In genomic region chr13:45192079-45192478, GRCm38 (mm10) we compare ENCODE assay signal across 20 mouse cellular contexts.
A peak's percentile ranks its signal among the peaks of the same experiment; 100 is the strongest.
DNase-seq lines count a peak whose midpoint lies in the region; ATAC-seq lines count a peak whose summit lies in the region.
"Had no signal": no experiment of that assay in that cellular context is flagged by ENCODE, and none has a peak within 500 bp of the region (broad histone marks: within the 10 kb centered on the region; RNA-seq: fewer than 3 reads in every experiment).

No protein-coding gene starts in this region.

- no peak overlapping the region for H3K9ac ChIP-seq in forebrain, embryonic 16.5 days (replicated peaks; ENCODE audit: low read depth, low read length)
- H3K9ac ChIP-seq in embryonic facial prominence, embryonic 13.5 days, result no peak overlapping the region
- no peak overlapping the region for H3K9ac ChIP-seq in limb, embryonic 15.5 days
- no peak overlapping the region for H3K9ac ChIP-seq in intestine, embryonic 16.5 days (ENCODE audit: low read depth, low read length)
- H3K9ac ChIP-seq: heart, embryonic 15.5 days; intestine, embryonic 15.5 days had no signal

- no peaks in the 10 kb centered on the region for H3K36me3 ChIP-seq in forebrain, embryonic 16.5 days (ENCODE audit: control insufficient read depth, insufficient read depth)
- no peaks in the 10 kb centered on the region for H3K36me3 ChIP-seq in forebrain, embryonic 10.5 days (replicated peaks)
- no peaks in the 10 kb centered on the region for H3K36me3 ChIP-seq in embryonic facial prominence, embryonic 13.5 days
- H3K36me3 ChIP-seq in limb, embryonic 15.5 days, result no peaks in the 10 kb centered on the region
- no peaks in the 10 kb centered on the region for H3K36me3 ChIP-seq in intestine, embryonic 16.5 days (ENCODE audit: control insufficient read depth, insufficient read depth, low read length)
- H3K36me3 ChIP-seq: heart, embryonic 15.5 days; intestine, embryonic 15.5 days had no signal

- no peak overlapping the region for H3K27ac ChIP-seq in forebrain, embryonic 16.5 days (ENCODE audit: low read length)
- no peak overlapping the region for H3K27ac ChIP-seq in forebrain, embryonic 10.5 days
- no peak overlapping the region for H3K27ac ChIP-seq in embryonic facial prominence, embryonic 13.5 days
- no peak overlapping the region for H3K27ac ChIP-seq in limb, embryonic 15.5 days
- no peak overlapping the region for H3K27ac ChIP-seq in intestine, embryonic 16.5 days (ENCODE audit: low read length)
- H3K27ac ChIP-seq: heart, embryonic 15.5 days; intestine, embryonic 15.5 days; layer of hippocampus, adult 2 months; macrophage had no signal

- H3K27me3 ChIP-seq in forebrain, embryonic 16.5 days (replicated peaks; ENCODE audit: control insufficient read depth, insufficient read depth, low read length), result no peaks in the 10 kb centered on the region
- H3K27me3 ChIP-seq in forebrain, embryonic 10.5 days (ENCODE audit: poor library complexity, severe bottlenecking), result no peaks in the 10 kb centered on the region
- H3K27me3 ChIP-seq in embryonic facial prominence, embryonic 13.5 days, result no peaks in the 10 kb centered on the region
- no peaks in the 10 kb centered on the region for H3K27me3 ChIP-seq in limb, embryonic 15.5 days
- no peaks in the 10 kb centered on the region for H3K27me3 ChIP-seq in intestine, embryonic 16.5 days (replicated peaks; ENCODE audit: control insufficient read depth, insufficient read depth, low read length)
- H3K27me3 ChIP-seq: heart, embryonic 15.5 days; intestine, embryonic 15.5 days had no signal

- no peak for DNase-seq in forebrain, embryonic 10.5 days (ENCODE audit: extremely low spot score, low spot score)
- DNase-seq in layer of hippocampus, adult 9-11 months, result peak; percentile 9
- no peak for DNase-seq in layer of hippocampus, postnatal 10 days (ENCODE audit: low spot score in 2 of 2)
- DNase-seq: adrenal gland, postnatal 25 days; cerebellum, adult 11 months; cerebellum, adult 9-11 months; heart, postnatal 4 days; kidney, postnatal 25 days; liver; right cerebral cortex, postnatal 14 days; thymus, postnatal 14 days had no signal

- ATAC-seq in forebrain, embryonic 16.5 days, result no peak; the same call in 1 of the 2 replicates
- ATAC-seq in embryonic facial prominence, embryonic 13.5 days (ENCODE audit: insufficient number of reproducible peaks, insufficient read depth, low FRiP score, low TSS enrichment, low read depth), result no peak
- ATAC-seq in limb, embryonic 15.5 days (ENCODE audit: insufficient number of reproducible peaks, low FRiP score, low TSS enrichment, low read depth), result no peak
- no peak for ATAC-seq in intestine, embryonic 16.5 days
- ATAC-seq: intestine, embryonic 15.5 days had no signal

- 20% methylated on average over 8 of the region's 8 CpGs for WGBS in forebrain, embryonic 16.5 days
- WGBS in forebrain, embryonic 10.5 days, result 89% methylated on average over 8 of the region's 8 CpGs
- WGBS in embryonic facial prominence, embryonic 13.5 days, result 23% methylated on average over 8 of the region's 8 CpGs
- WGBS in limb, embryonic 15.5 days, result 31% methylated on average over 8 of the region's 8 CpGs
- 66% methylated on average over 8 of the region's 8 CpGs for WGBS in intestine, embryonic 16.5 days

- peak overlapping the region; percentile 29 for H3K4me2 ChIP-seq in forebrain, embryonic 16.5 days (ENCODE audit: low read length)
- H3K4me2 ChIP-seq in embryonic facial prominence, embryonic 13.5 days, result peak overlapping the region; percentile 32
- H3K4me2 ChIP-seq in limb, embryonic 15.5 days, result peak overlapping the region; percentile 30
- H3K4me2 ChIP-seq in intestine, embryonic 16.5 days (ENCODE audit: low read depth, low read length), result no peak overlapping the region
- H3K4me2 ChIP-seq: heart, embryonic 15.5 days; intestine, embryonic 15.5 days had no signal

- peaks cover 10% of the 10 kb centered on the region for H3K4me1 ChIP-seq in forebrain, embryonic 16.5 days (replicated peaks; ENCODE audit: control insufficient read depth, insufficient read depth, low read length)
- H3K4me1 ChIP-seq in forebrain, embryonic 10.5 days, result peaks cover 19% of the 10 kb centered on the region
- peaks cover 8% of the 10 kb centered on the region; the same call in 1 of the 2 replicates for H3K4me1 ChIP-seq in embryonic facial prominence, embryonic 13.5 days
- H3K4me1 ChIP-seq in limb, embryonic 15.5 days, result peaks cover 6% of the 10 kb centered on the region; the same call in 1 of the 2 replicates
- no peaks in the 10 kb centered on the region for H3K4me1 ChIP-seq in intestine, embryonic 16.5 days (ENCODE audit: control insufficient read depth, insufficient read depth, low read length)
- H3K4me1 ChIP-seq: heart, embryonic 15.5 days; intestine, embryonic 15.5 days had no signal

- H3K4me3 ChIP-seq in forebrain, embryonic 16.5 days (replicated peaks; ENCODE audit: low read length), result 0 out of 2 replicates have a peak overlapping the region, but pooled peaks have one; percentile 4
- no peak overlapping the region for H3K4me3 ChIP-seq in forebrain, embryonic 10.5 days
- H3K4me3 ChIP-seq in embryonic facial prominence, embryonic 13.5 days, result no peak overlapping the region
- H3K4me3 ChIP-seq in limb, embryonic 15.5 days, result no peak overlapping the region
- no peak overlapping the region for H3K4me3 ChIP-seq in intestine, embryonic 16.5 days (ENCODE audit: low read length)
- H3K4me3 ChIP-seq: erythroblast, embryonic 14.5 days; heart, embryonic 15.5 days; intestine, embryonic 15.5 days; layer of hippocampus, adult 2 months had no signal

- H3K9me3 ChIP-seq in forebrain, embryonic 16.5 days (ENCODE audit: control insufficient read depth, low read length), result no peaks in the 10 kb centered on the region
- no peaks in the 10 kb centered on the region for H3K9me3 ChIP-seq in forebrain, embryonic 10.5 days
- H3K9me3 ChIP-seq in embryonic facial prominence, embryonic 13.5 days, result no peaks in the 10 kb centered on the region
- H3K9me3 ChIP-seq in limb, embryonic 15.5 days, result no peaks in the 10 kb centered on the region
- no peaks in the 10 kb centered on the region for H3K9me3 ChIP-seq in intestine, embryonic 16.5 days (ENCODE audit: control insufficient read depth, low read length)
- H3K9me3 ChIP-seq: heart, embryonic 15.5 days; intestine, embryonic 15.5 days had no signal
